Mouse (Mus musculus) thymus, adult 2 months (tissue): Measurements from ENCODE around the gene Max.

Source experiments
- CTCF ChIP-seq: fragments of 200-500 bp; IDR thresholded peaks from 2 replicates; pipeline ENCODE4 v1.5.1; 2012; ENCODE audit warnings: mild to moderate bottlenecking, control low read depth, low read length, moderate library complexity, borderline replicate concordance; ENCODE audit not compliant: control insufficient read depth, poor library complexity, insufficient read depth; ENCODE audit errors: extremely low read depth
- POLR2A ChIP-seq: fragments of 200-500 bp; IDR thresholded peaks from 2 replicates; pipeline ENCODE4 v1.6.1; 2012; ENCODE audit warnings: mild to moderate bottlenecking, low read length, control low read depth, moderate library complexity; ENCODE audit not compliant: control insufficient read depth, poor library complexity, insufficient read depth; ENCODE audit errors: extremely low read depth

DNA sequence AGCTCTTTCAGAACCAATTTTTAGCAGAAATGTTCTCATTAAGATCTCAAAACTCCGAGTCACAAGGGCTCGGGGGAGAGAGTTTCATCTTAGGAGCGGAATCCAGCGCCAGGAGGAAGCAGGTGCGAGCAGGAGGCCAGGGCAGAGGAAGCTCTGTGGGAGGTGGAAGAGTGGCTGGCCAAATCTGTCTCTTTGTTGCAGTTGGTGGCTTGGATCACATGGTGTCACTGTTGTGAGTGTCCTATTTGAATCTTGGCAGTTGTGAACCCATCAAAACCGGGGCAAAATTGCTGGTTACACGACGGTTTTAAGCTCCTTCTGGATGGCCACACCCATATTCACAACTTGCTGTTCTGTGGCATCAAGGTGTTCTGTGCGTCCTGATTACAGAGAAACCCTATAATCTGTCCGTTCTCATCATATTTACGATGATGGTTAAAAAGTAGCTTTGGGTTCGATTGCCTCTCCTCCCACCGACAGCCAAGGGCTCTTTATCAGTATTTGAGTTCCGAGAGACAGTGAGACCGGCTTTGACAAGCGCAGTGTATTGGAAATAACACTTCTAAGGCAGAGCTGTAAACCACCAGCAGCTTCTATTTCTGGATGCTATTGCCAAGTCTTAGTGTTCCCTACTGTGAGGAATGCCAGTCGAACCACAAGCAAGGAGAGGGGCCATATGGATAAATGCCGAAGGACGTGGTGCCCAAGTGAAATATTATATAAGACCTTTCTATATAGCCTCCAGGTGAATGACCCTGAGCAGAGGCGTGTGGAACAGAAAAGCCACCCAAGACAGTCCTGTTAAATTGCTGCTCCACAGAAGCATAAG is 47.4 kb upstream of the Max start:
- TF ChIP-seq CTCF (no peak), POLR2A (no peak)
